Mouse (Mus musculus) T-helper 17 cell (primary cell): ENCODE measurements at regions not wholly inside any gene's neighbourhood (a gene's known extent, or its start where the extent isn't known, plus 50 kb on each side); places are given as distances from the start of the nearest gene placed in this dataset.

Experiments used
- in situ Hi-C, 2 experiments: fragments of 300-600 bp; cut with MboI, MseI; formaldehyde crosslinking; loops; 1 replicate in 1 of 2; 2 replicates in 1 of 2; pipeline ENCODE4 v1.15.1; 2025; ENCODE audit warnings: high pct_unique_total_duplicates in 2 of 2

DNA sequence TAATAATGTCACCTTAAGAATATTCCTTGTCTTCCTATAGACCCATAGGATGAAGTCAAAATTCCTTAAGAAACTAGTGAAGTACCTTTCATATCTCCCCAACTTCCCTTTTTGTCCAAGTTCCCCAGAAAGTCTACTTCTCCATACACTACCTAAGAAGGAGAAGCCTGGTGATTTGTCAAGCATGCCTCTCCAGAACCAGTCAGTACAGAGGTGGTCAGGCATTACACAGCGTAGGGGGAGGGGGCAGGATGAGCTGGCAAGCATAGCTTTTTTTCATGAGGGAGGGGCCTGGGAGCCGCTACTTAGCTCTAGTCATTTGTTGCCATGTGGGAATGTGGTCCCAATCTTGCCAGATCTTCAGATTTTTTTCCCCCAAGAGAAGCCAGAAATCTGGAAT is 54.0 kb upstream of the Satb2 start:
- in situ Hi-C loops, result loop anchor here in 1 of 2 experiments (5.0 kb wide), 1 partner anchor 50 kb away; no protein-coding TSS in a partner anchor

DNA sequence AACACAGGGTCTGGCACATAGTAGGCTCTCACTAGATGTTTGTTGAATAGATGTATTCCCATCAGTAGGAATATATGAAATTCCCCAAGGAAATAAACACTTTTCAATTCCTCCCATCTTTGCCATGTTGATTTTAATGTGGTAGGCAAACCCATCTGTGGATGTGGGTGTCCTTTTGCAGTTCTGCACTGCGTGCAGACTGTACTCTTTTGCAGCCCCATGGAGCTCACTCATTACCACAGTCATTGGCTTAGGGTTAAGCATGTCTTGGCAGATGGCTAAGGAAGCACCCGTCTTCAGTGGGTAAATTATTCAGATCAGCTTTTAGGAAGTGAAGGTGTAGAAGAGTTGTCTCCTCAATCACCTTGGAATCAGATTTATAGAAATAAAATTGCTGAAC is 54.8 kb upstream of the Satb2 start:
- in situ Hi-C loops, result loop anchor here in 1 of 2 experiments (5.0 kb wide), 1 partner anchor 49 kb away; no protein-coding TSS in a partner anchor

DNA sequence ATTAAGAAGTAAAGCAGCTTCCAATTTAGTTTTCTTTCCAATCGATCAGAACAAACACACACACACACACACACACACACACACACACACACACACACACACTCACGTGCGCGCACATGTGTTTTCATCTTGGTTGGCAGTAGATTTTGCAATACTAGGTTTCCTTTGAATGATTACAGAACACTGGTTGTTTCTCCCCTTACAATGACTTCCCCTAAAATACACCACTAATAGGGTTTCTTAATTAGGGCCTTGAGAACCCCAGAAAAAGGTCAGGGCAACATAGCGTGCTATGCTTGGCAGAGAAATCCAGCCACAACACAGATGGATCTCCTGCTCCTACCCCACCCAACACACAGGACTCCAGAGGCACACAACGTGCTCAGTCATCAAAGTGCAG is 56.0 kb upstream of the Satb2 start:
- in situ Hi-C loops, result loop anchor here in 1 of 2 experiments (5.0 kb wide), 1 partner anchor 48 kb away; no protein-coding TSS in a partner anchor

DNA sequence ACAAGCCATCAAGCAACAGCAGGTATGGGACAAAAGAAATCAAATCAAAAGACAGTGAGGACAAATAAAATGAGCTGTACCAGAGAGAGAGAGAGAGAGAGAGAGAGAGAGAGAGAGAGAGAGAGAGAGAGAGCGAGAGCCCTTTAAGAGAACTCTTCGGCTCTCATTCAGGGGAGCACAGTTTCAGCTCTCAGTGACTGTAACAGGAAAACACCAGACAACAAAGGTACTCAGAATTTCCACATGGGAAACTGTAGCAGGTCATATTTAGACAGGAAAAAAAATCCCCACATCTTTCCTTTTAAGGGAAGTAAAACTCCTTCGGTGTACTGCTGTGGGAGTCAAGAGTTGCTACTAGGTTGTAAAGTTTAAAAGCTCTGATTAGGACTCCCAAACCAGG is 57.9 kb upstream of the Satb2 start:
- in situ Hi-C loops, result no loop called here

DNA sequence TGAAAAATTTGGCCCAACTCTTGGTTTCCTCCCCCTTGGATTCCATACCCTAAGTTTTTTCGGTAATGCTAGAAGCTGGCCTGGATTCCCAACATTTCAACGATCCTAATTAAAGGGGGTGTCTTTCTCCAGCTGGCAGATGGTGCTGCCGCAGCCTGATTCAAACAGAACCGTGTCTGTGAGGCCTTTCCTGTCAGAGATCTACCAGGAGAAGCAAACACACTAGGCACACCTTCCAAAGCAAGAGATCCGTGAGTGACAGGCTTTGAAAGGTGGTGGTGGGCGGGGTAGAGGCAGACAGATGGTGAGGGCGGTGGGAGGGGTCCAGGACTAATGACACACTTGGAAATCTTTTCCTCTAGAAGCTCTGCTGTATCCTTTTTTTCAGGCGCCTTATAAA is 61.8 kb upstream of the Satb2 start:
- in situ Hi-C loops, result no loop called here

DNA sequence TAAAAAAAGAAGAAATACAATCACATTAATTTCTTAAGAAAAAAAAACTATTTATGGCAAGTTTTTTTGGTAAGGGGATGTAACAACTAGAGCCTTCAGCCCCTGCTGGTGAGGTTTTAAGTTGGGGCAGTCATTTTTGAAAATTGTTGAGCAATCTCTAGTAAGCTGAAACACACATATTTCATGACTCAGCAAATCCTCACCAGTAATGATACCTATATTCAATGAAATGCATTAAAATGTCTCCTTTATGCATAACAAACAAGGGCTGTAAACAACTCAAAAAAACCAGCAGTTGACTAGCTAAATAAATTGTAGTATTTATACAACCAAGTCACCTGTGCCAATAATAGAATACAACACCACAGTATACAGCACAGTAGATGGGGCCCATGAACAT is 63.1 kb upstream of the Satb2 start:
- in situ Hi-C loops, result no loop called here

DNA sequence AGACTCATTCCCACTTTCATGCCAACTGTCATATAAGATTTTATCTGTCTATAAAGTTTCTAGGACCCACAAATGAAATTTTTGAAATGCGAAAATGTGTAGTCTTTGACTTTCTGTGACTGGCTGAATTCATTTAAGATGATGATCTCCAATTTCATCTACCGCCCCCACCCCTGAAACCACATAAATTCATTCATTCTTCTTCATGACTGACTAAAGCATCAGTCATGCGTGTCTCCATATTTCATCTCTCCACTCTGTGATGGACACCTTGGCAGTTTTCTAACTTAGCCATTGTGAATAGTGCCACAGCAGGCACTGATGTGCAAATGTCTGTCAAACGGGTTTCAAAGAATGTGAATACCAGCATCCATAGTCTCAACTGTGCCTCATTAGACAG is 75.4 kb upstream of the Satb2 start:
- in situ Hi-C loops, result no loop called here

DNA sequence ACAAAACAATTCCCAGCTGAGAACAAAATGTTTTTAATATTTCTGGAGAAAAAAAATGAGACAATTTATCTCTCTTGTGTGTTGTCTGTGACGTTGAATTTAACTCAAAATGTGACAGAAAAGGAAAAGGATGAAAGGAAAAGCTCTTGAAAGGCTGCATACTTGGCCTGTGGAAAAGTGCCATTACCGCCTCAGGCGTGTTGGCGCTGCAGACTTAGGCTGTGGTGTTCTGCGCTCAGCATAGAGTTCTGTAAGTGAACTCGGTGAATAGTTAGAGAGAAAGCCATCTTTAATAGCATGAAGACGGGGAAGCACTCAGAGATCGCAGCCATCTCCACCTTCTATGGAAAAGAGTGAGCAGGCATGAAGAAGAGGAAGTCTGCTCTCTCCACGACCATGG is 77.5 kb upstream of the Satb2 start:
- in situ Hi-C loops, result no loop called here

DNA sequence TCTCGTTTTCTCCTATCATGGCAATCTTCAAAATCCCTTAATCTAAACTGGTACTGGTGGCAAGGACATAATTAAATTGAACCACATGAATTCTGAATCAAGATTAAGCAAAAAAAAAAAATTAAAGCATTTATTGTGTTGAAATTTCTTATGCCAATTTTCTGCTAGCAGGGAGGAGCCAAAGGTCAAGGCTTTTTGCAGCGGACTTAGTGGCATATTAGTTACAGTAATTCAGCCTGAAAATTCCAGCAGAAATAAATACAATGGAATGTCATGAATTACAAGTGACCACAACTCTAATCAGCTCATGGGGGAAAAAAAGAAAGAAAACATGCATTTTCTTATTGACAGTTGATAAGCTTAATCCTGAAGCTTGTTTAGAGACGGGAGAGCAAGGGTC is 80.8 kb upstream of the Satb2 start:
- in situ Hi-C loops, result no loop called here

DNA sequence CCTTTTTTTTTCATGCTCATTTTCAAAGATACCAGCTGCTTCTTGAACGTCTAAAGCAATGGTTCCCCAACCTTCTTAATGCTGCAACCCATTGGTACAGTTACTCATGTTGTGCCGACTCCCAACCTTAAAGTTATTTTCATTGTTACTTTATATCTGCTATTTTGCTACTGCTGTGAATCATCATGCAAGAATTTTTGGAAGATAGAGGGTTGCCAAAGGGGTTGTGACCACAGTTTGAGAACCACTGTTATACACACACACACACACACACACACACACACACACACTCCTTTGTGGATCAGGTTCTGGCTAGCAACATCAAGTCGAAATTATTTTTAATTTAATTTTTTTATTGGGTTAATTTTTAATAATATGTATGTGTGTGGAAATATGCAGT is 96.8 kb upstream of the Satb2 start:
- in situ Hi-C loops, result no loop called here

DNA sequence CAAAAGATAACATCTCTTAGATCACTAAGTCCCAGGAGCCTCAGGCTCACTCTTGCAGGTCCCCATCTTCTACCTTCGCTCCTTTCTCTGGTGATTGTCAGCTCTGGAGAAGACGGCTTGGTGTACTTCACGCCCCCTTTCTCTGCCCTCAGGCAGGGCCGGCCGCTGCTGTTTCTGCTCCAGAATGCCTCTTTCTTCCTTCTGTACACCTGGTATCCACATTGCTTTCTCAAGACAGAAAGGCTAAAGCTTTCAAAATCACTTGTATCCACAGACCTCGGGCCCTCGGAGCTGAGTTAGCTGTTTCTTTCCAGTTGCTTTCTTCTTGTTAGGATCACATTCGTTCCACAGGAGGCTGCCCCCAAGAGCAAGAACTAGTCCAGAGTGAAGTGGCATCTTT is 98.2 kb upstream of the Satb2 start:
- in situ Hi-C loops, result no loop called here

DNA sequence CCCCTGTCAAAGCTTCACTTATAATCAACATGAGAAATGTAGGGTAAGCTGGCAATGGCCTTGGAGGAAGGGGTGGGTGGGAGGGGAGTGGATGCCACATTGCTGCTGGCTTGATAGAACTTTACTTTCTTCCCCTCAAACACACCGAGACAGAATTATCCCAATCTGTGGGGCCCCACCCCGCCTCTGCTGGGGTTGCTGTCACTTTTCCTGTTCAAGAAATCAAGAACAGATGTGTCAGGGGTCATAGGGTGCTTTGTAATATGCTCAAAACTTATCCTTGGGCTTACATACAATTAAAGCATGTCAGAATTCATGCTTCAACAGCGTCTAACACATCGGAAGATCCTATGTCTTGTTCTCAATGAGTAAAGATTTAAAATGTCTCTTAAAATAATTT is 101.9 kb upstream of the Satb2 start:
- in situ Hi-C loops, result loop anchor here in 1 of 2 experiments (5.0 to 10.0 kb wide), 2 partner anchors 48 to 926 kb away; no protein-coding TSS in a partner anchor

DNA sequence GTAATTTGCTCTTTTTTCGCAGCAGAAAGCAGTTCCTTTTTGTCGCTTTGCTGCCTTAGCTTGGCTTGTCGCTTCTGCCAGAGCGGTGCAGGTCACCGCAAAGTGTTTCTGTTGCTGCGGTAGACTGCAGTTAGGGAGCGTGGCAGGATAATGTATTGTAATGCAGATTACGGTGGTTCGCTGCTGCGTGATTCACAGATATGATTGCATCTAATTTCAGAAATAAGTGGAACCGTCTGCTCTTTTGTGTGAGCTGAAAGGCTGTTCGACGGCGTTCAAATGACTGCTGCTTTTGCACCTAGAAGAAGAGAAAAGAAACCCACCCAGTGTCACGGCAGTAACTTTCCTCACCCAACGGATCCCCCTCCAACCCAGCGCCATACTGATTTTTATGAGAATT is 104.7 kb upstream of the Satb2 start:
- in situ Hi-C loops, result loop anchor here in 1 of 2 experiments (5.0 to 10.0 kb wide), 2 partner anchors 51 to 928 kb away; no protein-coding TSS in a partner anchor

DNA sequence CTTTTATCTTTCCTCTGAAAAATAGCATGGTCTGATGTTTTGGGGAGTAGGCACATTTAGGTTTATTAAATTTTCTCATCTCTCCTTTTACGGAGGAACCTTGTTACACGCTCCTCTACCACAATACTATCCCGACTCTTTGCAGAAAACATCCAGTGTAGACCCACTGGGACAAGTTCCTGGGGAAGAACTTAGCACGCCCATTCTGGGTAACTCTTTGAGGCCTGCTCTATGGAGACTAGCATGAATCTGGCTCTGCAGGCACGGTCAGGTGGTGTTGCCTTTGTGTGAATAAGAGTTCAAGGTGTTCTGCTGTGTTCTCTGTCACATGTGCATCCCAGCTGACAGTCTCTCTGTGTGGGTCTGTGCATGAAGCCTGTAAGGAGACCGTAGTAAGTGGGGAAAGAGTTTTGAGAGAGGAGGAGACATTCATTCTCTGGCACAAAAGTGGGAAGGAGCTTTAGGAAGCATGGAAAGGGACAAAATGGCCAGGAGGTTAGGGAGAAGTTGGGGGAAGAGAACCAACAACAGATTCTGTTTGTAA is 105.2 kb upstream of the Satb2 start:
- in situ Hi-C loops, result loop anchor here in 1 of 2 experiments (5.0 to 10.0 kb wide), 2 partner anchors 51 to 929 kb away; no protein-coding TSS in a partner anchor

DNA sequence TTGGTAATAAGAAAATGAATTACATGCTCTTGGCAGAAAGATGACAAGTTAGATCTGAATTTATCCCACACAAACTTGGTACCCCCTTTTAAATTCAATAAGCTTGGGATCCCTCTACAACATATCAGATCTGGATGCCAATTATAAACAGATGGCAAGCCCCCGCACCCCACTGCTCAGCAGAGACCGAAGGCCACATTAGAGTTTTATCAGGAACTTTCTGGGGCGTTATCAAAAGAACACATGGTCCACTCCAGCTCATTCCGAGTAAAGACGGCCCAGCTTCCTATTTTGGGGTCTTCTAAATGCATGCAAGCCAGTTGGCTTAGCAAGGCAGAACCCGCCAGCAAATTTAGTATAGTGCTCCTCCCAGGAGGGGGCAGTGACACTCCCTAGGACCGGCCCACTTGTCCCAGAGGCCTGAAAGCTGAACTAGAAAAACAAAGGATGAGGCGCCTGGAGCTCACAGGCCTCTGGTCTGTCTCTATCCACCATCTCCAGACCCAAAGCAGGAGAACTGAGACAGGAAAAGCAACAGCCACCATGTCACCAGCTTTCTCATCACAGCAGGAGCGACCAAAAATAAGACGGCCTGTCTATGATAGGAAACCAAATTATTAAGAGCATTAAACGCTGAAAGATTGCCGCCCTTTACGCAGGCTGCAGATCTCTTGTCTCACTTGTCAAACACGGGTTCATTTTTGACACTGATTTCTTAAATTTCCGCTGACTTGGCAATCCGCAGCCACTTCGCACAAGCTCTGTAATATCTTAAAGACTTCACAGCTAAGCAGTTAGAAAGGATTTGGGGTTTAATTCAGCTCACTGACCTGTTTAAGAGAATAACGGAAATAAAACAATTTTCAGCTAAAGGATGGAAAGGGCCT is 117.2 kb upstream of the Satb2 start:
- in situ Hi-C loops, result no loop called here

DNA sequence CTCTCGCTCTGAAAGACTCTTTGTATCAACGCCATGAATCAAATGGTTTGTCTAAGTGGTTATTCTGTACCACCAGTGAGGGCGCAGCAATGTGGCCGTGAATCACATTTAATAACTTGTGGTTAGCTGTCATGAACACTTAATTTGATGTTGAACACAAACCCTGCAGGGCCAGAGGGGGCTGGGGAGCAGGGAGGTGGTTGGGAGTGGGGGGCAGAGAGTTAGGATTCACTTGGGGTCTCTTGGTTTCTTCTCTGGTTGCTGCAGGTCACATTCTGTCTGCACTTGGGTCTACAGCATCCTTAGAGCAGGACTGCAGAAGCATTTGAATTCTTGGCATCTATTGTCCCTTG is 117.8 kb upstream of the Satb2 start:
- in situ Hi-C loops, result no loop called here

DNA sequence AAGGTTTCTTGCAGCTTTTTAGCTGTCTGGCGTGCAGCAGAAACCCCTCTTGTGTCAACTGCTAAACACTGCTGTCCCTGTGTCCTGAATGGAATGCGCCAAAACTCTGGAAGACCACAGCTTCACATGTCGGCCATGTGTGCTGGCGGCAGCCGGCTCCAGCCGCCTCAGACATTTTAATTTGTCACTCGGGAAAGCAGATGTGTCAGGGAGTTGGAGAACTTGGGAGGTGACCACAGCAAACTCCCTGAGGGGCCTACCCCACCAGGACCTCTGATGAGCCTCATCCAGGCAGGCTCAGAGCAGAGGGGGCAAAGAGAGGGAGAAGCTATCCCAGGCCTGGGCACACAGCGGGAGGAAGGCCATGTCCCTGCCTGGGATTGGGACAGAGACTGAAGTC is 118.3 kb upstream of the Satb2 start:
- in situ Hi-C loops, result no loop called here

DNA sequence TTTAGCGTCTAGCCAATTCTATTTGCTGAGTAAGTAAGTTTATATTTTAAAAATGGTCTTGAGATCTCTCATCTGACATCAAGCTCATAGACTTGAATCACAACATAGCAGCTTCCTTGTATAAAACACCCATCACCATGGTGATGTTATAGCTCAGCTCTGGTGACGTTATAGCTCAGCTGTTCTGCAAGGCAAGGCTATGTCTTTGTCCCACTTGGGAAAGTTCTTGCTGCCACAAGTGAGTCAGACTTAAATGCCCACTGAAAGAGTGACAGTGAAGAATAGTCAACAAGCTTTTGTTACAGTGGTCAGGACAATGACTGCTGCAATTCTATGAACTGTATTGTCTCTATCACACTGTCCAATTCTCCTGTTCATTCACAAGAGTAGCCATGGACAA is 122.2 kb upstream of the Satb2 start:
- in situ Hi-C loops, result no loop called here

DNA sequence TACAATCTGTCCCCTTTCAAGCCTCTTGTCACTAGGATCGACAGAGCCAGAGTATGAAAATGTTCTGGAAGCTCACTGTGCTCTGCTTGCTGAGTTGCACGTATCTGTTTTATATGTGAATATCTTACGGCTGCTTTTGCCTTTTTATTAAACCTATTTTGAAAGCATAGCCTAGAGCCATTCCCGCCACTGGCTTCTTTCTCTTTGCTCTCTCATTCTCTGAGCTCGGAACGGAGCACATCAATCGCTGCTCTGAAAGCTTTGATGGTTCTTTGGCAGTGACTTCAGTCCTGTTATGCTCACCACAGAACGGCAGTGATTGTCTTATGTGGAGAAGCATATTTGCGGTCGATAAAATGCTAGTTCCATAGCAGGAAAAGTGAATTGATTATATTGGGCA is 128.9 kb upstream of the Satb2 start:
- in situ Hi-C loops, result no loop called here

DNA sequence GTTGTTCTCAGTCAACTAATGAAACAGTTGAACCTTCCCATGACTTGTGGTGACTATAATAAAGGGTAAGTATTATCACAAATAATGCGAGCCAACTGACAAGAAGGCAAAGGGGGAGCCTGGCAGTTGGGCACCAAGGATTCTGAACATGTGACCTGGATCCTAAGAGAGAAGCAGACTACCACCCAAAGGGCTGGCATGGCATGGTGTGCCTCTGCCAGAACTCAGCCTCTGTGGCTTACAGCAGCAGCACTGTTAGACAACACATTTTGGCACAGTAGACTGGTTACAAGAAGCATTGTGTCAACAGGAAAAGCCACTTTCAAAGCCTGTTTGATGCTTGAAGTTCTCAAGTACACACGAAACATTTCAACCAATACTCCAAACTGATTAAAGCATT is 142.2 kb upstream of the Satb2 start:
- in situ Hi-C loops, result no loop called here

DNA sequence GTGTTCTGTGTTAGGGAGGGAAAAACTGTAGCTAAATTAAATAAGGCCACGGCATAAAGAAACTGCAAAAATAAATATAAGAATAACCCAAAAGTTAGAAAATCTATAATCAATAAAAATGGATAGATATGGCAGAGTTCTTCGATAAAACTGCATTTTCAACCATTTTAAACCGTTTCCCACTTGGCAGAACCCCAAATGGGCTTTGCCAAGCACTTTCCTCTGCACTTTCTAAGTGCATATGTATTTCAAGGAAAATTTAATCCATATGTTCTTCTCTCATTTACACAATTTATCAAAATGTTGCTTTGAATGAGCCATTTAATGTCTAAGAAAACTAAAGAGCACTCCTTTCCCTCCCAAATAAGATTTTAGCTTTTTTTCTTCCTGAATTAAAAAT is 165.7 kb upstream of the Satb2 start:
- in situ Hi-C loops, result no loop called here

DNA sequence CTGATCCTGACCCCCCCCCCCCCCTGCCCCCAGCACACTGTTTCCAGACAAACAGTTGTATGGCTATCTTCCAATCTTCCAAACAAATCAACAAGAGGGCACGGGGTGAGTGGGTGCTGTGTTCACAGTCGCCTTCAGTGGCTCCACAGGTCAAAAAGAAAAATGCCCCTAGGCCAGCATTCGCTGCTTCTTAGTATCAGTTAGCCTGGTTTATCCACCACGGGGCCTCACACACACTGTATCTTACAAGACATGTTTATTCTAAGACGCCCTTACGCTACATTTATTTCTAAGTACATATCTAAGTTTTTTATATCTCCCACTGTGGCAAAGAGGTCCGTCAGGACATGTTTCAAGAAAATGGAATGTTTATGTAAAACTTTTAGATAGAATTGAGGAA is 177.4 kb upstream of the Satb2 start:
- in situ Hi-C loops, result no loop called here

DNA sequence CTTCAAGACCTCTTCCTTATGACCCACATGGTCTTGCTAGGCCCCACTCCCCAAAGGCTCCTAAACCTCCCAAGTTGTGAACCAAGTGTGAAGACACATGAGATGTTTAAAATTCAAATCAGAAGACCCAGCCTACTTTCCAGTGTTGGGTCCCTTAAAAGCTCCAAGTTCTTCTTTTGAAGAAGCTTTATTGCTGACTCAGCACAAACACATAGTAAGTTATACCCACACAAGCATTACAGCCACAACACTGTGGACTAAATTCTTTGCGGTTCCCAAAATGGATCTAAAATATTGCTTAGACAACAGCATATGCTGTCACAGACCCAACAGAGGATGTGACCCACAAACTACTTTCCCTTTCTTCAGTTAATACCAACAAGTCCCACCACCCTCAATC is 186.0 kb upstream of the Satb2 start:
- in situ Hi-C loops, result no loop called here
